Mouse (Mus musculus) common myeloid progenitor, adult 5-6 weeks (primary cell): Measurements from ENCODE around the gene Stac2. TPM values are rescaled to one million over a fixed set of nuclear protein-coding genes. Genes with fewer than 3 reads are reported as not detected.

Source experiments
- total RNA-seq: library from RNA; stranded (forward); fragments of 200-1000, 187-1606 nt; gene quantifications from 2 replicates; pipeline ENCODE4 v1.2.3, GENCODE M21; 2017

Gene Stac2
- total RNA-seq, 1 experiment from 2014 or later, result not detected

Other genes with a start within 250 kb of the Stac2 start
- gene B230217C12Rik, start 212.7 kb downstream of the Stac2 start, total RNA-seq, result 0.69 and 1.7 TPM in 2 replicates
- gene Fbxo47, start 169.3 kb downstream of the Stac2 start, total RNA-seq, result 0.09 and 1.1 TPM in 2 replicates
- 1.2 and 3.3 TPM in 2 replicates for gene Plxdc1, start 67.0 kb downstream of the Stac2 start, total RNA-seq
- gene Arl5c, start 57.3 kb downstream of the Stac2 start, total RNA-seq, result 1.2 and 2.2 TPM in 2 replicates
- gene Cacnb1, start 30.4 kb downstream of the Stac2 start, total RNA-seq, result not detected in 2 replicates
- gene Rpl19, start 26.8 kb downstream of the Stac2 start, total RNA-seq, result 1,577 and 1,620 TPM in 2 replicates
- 13.2 and 14.1 TPM in 2 replicates for gene Fbxl20, start 96.9 kb upstream of the Stac2 start, total RNA-seq
- gene Med1, start 139.8 kb upstream of the Stac2 start, total RNA-seq, result 53.2 and 58.4 TPM in 2 replicates
- 59.3 and 67.3 TPM in 2 replicates for gene Cdk12, start 149.6 kb upstream of the Stac2 start, total RNA-seq